Mouse (Mus musculus) olfactory bulb, adult 2 months (tissue): Measurements from ENCODE around the gene Rps24. TPM values are rescaled to one million over a fixed set of nuclear protein-coding genes. Genes with fewer than 3 reads are reported as not detected.
A peak's percentile ranks its signal among the peaks of the same experiment; 100 is the strongest.

Source experiments
- H3K27ac ChIP-seq: fragments of 200-500 bp; 2 replicates; pipeline ENCODE4 v1.5.1; 2012; ENCODE audit warnings: low read depth, low read length; ENCODE audit not compliant: insufficient read depth
- H3K4me1 ChIP-seq: fragments of 200-500 bp; 2 replicates; pipeline ENCODE4 v1.6.1; 2012; ENCODE audit warnings: low read length; ENCODE audit not compliant: control insufficient read depth, insufficient read depth
- H3K4me3 ChIP-seq: fragments of 200-500 bp; 2 replicates; pipeline ENCODE4 v1.5.1; 2012; ENCODE audit warnings: mild to moderate bottlenecking, low read depth, low read length, moderate library complexity; ENCODE audit not compliant: insufficient read depth
- CTCF ChIP-seq: fragments of 200-500 bp; IDR thresholded peaks from 2 replicates; pipeline ENCODE4 v1.5.1; 2012; ENCODE audit warnings: low read depth, mild to moderate bottlenecking, low read length, moderate library complexity; ENCODE audit not compliant: insufficient read depth
- POLR2A ChIP-seq: fragments of 200-500 bp; IDR thresholded peaks from 2 replicates; pipeline ENCODE4 v1.6.1; 2012; ENCODE audit warnings: mild to moderate bottlenecking, low read depth, low read length, moderate library complexity; ENCODE audit not compliant: insufficient read depth
- WGBS: fragments of 180-500 bp; shearing (Covaris S2); methylation state at CpG from one replicate; pipeline ENCODE4 v1.1.7; 2018; 5-methylcytosine and 5-hydroxymethylcytosine counted together
- polyA plus RNA-seq: library from polyadenylated mRNA; stranded (reverse); fragments of >200 nt; gene quantifications from 2 replicates; pipeline ENCODE4 v1.2.4, GENCODE M21; 2012; ENCODE audit warnings: low replicate concordance; ENCODE audit not compliant: missing spikeins, insufficient read depth, insufficient read length

The Rps24 gene
- polyA plus RNA-seq, 1 experiment: 2,934 TPM

DNA sequence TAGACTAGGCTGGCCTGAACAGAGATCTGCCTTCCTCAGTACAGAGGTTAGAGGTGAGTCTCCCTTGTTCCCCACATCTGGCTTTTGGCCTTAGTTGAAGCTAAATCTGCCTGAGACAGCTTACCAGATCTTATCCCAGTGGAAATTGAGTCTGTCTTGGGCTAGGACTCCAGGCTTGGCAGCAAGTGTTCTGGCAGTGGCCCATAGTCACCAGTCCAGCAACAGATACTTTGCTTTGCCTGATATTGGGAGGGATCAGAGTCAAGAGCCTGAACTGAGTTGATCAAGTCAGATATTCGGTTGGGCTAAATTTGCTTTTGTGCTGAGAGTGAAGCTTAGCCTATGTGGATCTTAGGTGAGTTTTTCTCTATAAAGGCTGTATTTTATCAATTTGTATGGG, 9.6 kb downstream of the Rps24 start:
- peaks cover 8% of the 10 kb centered on the region for H3K4me1 ChIP-seq
- 78% methylated on average over 1 of the region's 1 CpGs for WGBS
- no peak overlapping the region for H3K27ac ChIP-seq
- no peak for TF ChIP-seq POLR2A
- TF ChIP-seq CTCF: no peak
- H3K4me3 ChIP-seq: no peak overlapping the region

DNA sequence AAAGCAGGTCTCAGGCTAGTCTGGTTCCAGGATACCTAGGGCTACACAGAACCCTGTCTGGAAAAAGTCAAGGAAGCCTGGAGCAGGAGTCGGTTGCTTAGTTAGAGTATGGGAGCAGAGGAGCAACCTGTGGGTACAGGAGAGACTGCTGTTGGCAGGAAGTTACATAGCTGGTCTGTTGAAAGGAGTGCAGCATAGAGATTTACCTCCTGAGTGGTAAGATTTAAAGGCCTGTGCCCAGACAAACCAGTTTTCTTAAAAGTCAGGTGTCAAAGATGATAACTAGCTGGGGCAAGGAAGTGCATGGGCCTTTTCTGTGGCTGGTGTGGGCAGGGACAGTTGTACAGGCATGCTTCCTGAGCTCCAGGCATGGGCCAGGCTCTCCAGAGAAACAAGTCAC, 10.5 kb downstream of the Rps24 start:
- Histone ChIP-seq H3K4me3 (no peak overlapping the region), H3K4me1 (peaks cover 8% of the 10 kb centered on the region), H3K27ac (no peak overlapping the region)
- WGBS: 75% methylated on average over 1 of the region's 1 CpGs
- no peak for TF ChIP-seq CTCF
- TF ChIP-seq POLR2A: no peak

DNA sequence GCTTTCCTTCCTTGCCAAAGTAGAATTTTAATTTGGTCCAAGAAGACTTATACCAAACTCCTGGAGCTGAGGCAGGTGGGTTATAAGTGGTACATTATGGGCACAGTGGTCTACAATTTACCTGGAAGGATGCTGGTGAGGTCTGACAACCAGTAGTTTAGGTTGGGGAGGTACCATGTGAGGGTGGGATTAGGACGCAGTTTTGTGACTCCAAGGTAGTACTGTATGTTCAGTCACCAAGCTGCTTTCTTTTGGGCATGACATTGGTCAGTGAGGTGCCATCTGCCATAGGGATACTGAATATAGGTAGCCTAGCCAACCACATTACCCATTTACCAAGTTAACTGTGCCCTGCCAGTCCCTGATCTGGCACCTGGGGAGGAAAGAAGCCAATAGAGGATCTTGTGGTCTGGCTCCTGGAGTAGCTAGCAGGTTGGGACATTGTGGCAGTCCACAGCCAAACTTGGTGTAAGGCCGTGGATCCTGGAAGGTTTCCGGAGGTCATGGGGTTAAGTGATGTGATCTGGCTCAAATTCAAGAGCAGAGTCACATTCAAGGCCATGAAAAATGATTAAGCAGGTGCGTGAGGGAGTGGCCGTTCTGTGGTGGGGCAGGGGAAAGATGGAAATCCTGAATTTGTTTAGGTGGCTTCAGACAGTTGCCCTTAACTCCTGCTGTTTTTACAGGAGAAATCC, 11.8 kb downstream of the Rps24 start:
- Histone ChIP-seq H3K4me3 (no peak overlapping the region), H3K4me1 (peaks cover 8% of the 10 kb centered on the region), H3K27ac (no peak overlapping the region)
- TF ChIP-seq POLR2A (no peak), CTCF (no peak)
- WGBS: 74% methylated on average over 5 of the region's 5 CpGs

DNA sequence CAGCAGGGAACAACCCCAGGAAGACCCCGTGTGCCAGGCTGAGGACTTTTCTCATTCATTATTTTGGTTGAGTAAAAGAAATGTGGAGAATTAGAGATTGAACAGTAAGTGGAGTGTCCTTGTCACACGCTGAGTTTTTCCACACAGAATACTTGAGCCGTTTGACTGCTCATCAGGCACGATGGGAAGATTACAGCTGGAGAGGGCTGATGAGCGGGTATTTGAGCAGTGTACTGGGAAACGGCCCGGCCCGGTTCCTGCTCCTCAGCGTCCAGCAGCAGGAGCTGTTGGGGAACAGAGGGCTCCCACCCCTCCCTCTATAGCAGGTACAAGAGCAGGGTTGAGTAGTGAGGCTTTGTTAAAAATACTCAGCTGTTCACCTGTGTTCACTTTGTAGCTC, 12.6 kb downstream of the Rps24 start:
- TF ChIP-seq CTCF (no peak), POLR2A (no peak)
- 31% methylated on average over 9 of the region's 9 CpGs for WGBS
- H3K27ac ChIP-seq: no peak overlapping the region

DNA sequence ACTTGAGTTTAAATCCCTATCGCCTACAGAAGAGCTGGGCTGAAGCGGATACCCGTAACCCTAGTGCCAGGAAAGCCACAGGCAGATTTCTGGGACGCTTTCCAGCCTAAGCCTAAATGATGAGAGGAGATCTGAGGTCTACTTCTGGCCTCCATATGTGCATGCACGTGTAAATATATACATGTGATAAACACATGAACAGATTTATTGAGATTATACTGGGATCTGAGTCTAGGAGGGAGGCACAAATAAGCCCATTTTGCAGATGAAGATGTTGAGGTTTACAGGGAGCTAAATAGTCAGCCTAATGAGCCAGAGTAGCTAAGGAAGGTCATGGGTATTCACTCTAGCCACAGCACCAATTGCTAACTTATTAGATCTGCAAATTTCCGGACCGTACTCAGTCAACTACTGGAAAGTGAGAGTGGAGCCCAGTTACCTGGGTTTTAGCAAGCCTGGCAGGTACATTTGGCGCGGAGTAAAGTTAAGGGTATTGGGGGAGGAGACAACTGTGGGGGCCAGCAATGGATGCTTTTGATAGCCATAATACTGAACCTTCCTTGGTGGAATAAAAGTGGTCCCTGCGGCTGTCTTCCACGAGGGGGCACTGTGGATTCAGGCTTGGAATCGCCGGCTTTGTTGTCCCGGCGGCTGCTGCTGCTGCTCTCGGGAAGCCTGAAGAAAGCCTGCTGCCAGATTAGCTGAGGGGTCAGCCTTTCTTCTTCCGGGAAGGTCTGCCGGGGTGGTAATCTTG, 13.3 kb downstream of the Rps24 start:
- WGBS: 20% methylated on average over 18 of the region's 18 CpGs
- Histone ChIP-seq H3K4me3 (peak overlapping the region; percentile 2; the same call in 1 of the 2 replicates), H3K27ac (peak overlapping the region; percentile 66), H3K4me1 (peaks cover 8% of the 10 kb centered on the region)
- TF ChIP-seq POLR2A: no peak
- TF ChIP-seq CTCF: peak; percentile 77

More for the DNA sequence above, 12.6 kb downstream of the Rps24 start:
- peaks cover 8% of the 10 kb centered on the region for H3K4me1 ChIP-seq
- H3K4me3 ChIP-seq: no peak overlapping the region

DNA sequence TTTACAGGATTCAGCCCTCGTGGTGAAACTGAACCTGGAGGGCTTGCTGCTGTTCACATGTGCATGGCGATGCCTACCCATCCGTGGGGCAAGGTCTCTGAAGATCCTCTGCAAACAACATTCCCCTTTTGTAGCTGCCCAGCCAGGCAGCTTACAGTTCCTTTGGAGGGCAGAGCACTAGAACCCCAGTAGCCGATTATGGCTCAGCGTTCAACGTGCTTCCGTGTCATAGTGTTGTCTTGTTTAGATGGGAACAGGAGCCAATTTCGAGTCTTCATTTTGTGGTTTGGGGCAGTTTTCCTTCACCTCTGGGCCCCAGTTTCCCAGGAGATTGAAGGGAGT, 13.9 kb downstream of the Rps24 start:
- TF ChIP-seq POLR2A (0 out of 2 replicates have a peak, but pooled peaks have one; percentile 28), CTCF (no peak)
- peaks cover 8% of the 10 kb centered on the region for H3K4me1 ChIP-seq
- peak overlapping the region; percentile 66 for H3K27ac ChIP-seq
- WGBS: 8% methylated on average over 8 of the region's 8 CpGs
- H3K4me3 ChIP-seq: peak overlapping the region; percentile 2; the same call in 1 of the 2 replicates

DNA sequence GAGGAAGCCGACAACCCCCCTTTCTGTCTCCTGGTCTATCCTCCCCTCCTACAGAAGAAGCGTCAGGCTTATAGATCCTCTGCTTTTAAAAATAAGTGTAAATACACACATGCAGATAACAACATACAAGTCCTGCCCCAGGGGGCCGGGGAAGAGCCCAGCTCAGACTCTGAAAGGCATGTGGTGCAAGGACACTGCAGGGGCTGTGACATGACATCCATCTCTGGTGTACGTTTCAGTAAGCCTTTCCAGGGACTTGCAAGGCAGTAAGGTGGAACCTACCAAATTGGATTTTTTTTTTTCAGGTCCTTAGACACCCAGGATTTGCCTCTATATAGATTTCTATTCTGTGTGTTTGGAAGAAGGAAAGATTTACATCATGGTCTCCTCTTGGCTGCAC, 14.3 kb downstream of the Rps24 start:
- peaks cover 8% of the 10 kb centered on the region for H3K4me1 ChIP-seq
- 23% methylated on average over 4 of the region's 4 CpGs for WGBS
- TF ChIP-seq POLR2A: no peak
- no peak for TF ChIP-seq CTCF
- no peak overlapping the region for H3K4me3 ChIP-seq
- peak overlapping the region; percentile 66; the same call in 1 of the 2 replicates for H3K27ac ChIP-seq

GRCm38 (mm10) chr14:24507452-24508069, 20.6 kb downstream of the Rps24 start:
- H3K4me1 ChIP-seq: peaks cover 6% of the 10 kb centered on the region
- TF ChIP-seq POLR2A (no peak), CTCF (no peak)
- H3K27ac ChIP-seq: no peak overlapping the region
- WGBS: 72% methylated on average over 14 of the region's 14 CpGs
- no peak overlapping the region for H3K4me3 ChIP-seq
